Mouse (Mus musculus): ENCODE measurements around the gene Sap30bp. TPM values are rescaled to one million over a fixed set of nuclear protein-coding genes. Genes with fewer than 3 reads are reported as not detected.

Gene Sap30bp
- polyA plus RNA-seq, 1 experiment from 2014 or later, result 28.3 TPM

DNA sequence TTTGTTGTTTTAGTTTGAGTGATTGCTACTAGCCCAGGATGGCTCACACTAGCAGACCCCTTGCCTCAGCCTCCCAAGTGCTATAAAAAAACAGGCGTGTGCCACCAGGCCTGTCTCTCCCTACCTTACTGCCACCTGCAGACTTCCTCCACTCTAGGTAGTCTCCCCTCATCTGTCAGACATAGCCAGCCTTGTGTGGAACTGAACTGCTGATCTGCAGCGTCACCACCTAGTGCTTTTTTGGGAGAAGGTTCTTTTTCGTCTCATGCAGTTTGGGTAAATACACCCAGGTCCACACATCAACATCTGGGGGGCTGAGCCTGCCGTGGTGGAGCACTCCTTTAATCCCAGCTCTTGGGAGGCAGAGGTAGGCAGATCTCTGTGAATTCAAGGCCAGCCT is 64.0 kb downstream of the Sap30bp start:
- H3K4me1 ChIP-seq (ENCODE audit: control insufficient read depth, insufficient read depth, low read length), result no peaks in the 10 kb centered on the region
- H3K9ac ChIP-seq (ENCODE audit: low read depth, low read length), result no peak overlapping the region
- H3K27ac ChIP-seq (ENCODE audit: low read depth, low read length), result no peak overlapping the region
- H3K4me3 ChIP-seq (ENCODE audit: low read depth, low read length), result no peak overlapping the region
- H3K4me2 ChIP-seq, result no peak overlapping the region
- H3K36me3 ChIP-seq (ENCODE audit: control insufficient read depth, insufficient read depth, low read length), result no peaks in the 10 kb centered on the region
- peaks cover 10% of the 10 kb centered on the region; the same call in 1 of the 2 replicates for H3K27me3 ChIP-seq (ENCODE audit: control insufficient read depth, insufficient read depth, low read length)
- 64% methylated on average over 4 of the region's 4 CpGs for WGBS (ENCODE audit: insufficient replicate concordance)
- ATAC-seq (replicated peaks; ENCODE audit: insufficient number of reproducible peaks, low FRiP score, low TSS enrichment), result no peak
- H3K9me3 ChIP-seq (replicated peaks; ENCODE audit: control insufficient read depth, low read length), result no peaks in the 10 kb centered on the region

DNA sequence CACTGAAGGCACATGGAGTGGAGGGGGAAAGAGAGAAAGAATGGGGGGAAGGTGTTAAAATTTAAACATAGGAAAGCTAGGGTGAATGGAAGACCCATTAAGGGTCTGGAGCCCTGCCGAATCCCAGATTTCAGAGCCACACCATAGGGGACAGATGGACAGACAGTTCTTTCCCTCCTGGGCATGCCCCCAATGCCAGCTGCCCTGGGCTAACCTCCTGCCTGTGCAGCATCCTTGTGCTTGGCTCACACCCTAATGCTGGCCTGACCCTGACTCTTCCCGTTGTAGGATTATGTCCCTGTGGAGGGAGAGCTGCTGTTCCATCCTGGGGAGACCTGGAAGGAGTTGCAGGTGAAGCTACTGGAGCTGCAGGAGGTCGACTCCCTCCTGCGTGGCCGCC is 64.6 kb downstream of the Sap30bp start:
- Histone ChIP-seq H3K27ac (ENCODE audit: low read depth, low read length) (no peak overlapping the region), H3K9me3 (replicated peaks; ENCODE audit: control insufficient read depth, low read length) (no peaks in the 10 kb centered on the region), H3K27me3 (ENCODE audit: control insufficient read depth, insufficient read depth, low read length) (peaks cover 10% of the 10 kb centered on the region; the same call in 1 of the 2 replicates), H3K4me1 (ENCODE audit: control insufficient read depth, insufficient read depth, low read length) (no peaks in the 10 kb centered on the region), H3K9ac (ENCODE audit: low read depth, low read length) (0 out of 2 replicates have a peak overlapping the region, but pooled peaks have one; percentile 16), H3K36me3 (ENCODE audit: control insufficient read depth, insufficient read depth, low read length) (no peaks in the 10 kb centered on the region), H3K4me3 (ENCODE audit: low read depth, low read length) (no peak overlapping the region), H3K4me2 (no peak overlapping the region)
- no peak for ATAC-seq (replicated peaks; ENCODE audit: insufficient number of reproducible peaks, low FRiP score, low TSS enrichment)
- 63% methylated on average over 5 of the region's 5 CpGs for WGBS (ENCODE audit: insufficient replicate concordance)

DNA sequence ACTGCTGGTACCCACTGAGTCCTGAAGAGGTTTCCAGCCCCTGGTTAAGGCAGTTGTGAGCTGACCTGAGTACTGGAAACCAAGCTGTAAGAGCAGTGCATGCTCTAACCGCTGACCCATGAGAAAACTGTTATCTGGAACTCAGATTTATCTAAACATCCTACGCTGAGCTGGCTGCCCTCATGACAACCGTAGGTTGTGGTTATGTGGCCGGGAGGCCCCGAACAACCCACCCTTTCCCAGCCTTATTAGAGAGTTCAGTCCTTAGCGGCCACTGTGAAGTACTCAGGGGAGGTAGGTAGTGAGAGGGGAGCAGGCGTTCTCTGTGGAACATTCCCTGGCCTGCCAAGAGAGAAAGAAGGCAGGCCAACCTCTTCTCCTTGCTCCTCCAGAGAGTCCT is 65.9 kb downstream of the Sap30bp start:
- Histone ChIP-seq H3K27ac (ENCODE audit: low read depth, low read length) (no peak overlapping the region), H3K9ac (ENCODE audit: low read depth, low read length) (no peak overlapping the region), H3K4me1 (ENCODE audit: control insufficient read depth, insufficient read depth, low read length) (0 out of 2 replicates have a peak, but pooled peaks cover under 1% of the 10 kb centered on the region), H3K4me2 (no peak overlapping the region), H3K36me3 (ENCODE audit: control insufficient read depth, insufficient read depth, low read length) (no peaks in the 10 kb centered on the region), H3K9me3 (replicated peaks; ENCODE audit: control insufficient read depth, low read length) (no peaks in the 10 kb centered on the region), H3K4me3 (ENCODE audit: low read depth, low read length) (no peak overlapping the region), H3K27me3 (ENCODE audit: control insufficient read depth, insufficient read depth, low read length) (peaks cover 10% of the 10 kb centered on the region; the same call in 1 of the 2 replicates)
- 61% methylated on average over 7 of the region's 7 CpGs for whole genome bisulfite sequencing (ENCODE audit: insufficient replicate concordance)
- ATAC-seq (replicated peaks; ENCODE audit: insufficient number of reproducible peaks, low FRiP score, low TSS enrichment), result no peak; the same call in 1 of the 2 replicates

DNA sequence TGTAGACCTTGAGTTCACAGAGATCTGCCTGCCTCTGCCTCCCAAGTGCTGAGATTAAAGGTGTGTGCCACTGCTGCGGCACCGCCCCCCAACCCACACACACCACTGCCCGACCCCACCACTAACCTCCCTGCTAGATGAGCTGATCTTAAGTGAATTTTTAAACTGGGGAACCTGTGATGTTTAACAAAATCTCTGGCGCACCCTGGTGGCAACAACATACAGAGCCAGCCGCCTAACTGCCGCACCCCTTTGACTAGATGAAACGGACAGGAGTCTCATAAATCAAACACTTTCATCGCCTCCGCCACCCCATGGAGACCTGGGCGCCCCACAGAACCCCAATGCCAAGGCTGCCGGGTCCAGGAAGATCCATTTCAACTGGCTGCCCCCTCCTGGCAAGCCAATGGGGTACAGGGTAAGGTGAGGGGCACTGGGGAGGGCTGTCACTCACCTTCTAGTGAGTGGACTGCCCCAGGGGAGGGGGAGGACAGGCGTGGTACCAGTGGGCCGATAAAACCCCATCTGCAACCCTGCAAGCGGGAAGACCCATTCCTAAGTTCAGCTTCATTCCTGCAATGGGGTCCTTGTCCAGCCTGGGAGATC is 66.6 kb downstream of the Sap30bp start:
- 13% methylated on average over 14 of the region's 14 CpGs for WGBS (ENCODE audit: insufficient replicate concordance)
- H3K9ac ChIP-seq (ENCODE audit: low read depth, low read length), result no peak overlapping the region
- H3K27me3 ChIP-seq (ENCODE audit: control insufficient read depth, insufficient read depth, low read length), result peaks cover 10% of the 10 kb centered on the region; the same call in 1 of the 2 replicates
- no peak overlapping the region for H3K27ac ChIP-seq (ENCODE audit: low read depth, low read length)
- H3K4me1 ChIP-seq (ENCODE audit: control insufficient read depth, insufficient read depth, low read length), result peaks cover 5% of the 10 kb centered on the region; the same call in 1 of the 2 replicates
- H3K36me3 ChIP-seq (ENCODE audit: control insufficient read depth, insufficient read depth, low read length), result no peaks in the 10 kb centered on the region
- no peak for ATAC-seq (replicated peaks; ENCODE audit: insufficient number of reproducible peaks, low FRiP score, low TSS enrichment)
- H3K4me2 ChIP-seq, result no peak overlapping the region; the same call in 1 of the 2 replicates
- no peaks in the 10 kb centered on the region for H3K9me3 ChIP-seq (replicated peaks; ENCODE audit: control insufficient read depth, low read length)
- no peak overlapping the region for H3K4me3 ChIP-seq (ENCODE audit: low read depth, low read length)

DNA sequence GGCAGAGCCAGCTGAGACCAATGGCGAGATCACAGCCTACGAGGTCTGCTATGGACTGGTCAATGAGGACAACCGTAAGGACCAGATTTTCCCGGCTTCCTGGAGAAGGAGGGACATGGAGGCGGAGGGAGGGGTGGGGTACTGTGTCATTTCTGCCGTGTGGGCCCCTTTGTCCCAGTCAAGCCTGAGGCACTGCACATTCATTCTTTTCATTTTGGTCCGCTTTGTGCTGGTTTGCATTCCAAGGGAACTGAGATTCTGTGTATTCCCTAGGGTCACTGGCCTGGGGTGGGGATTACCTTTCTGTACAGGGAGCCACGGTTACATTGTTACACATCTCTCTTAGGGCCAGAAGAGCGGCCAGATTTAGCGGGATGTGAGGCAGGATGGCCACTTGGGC is 67.5 kb downstream of the Sap30bp start:
- no peak for ATAC-seq (replicated peaks; ENCODE audit: insufficient number of reproducible peaks, low FRiP score, low TSS enrichment)
- WGBS (ENCODE audit: insufficient replicate concordance), result 61% methylated on average over 10 of the region's 10 CpGs

DNA sequence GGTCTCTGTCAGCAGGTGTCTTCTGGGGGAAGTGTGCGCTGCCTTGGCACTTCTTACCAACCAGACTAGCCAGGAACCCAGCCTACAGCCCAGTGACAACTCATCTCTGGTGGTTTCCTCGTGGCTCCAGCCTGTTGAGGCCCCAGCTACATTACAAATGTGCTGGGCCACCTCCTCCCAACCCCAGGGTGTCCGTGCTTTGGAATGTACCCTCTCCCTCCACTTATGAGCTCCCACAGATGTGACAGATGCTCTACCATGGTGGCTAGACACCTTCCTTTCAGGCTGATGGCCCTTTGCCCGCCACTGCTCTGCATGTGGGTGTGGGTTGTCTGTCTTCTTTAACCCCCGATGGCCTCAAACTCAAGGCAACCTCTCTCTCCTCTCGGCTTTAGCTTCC is 68.6 kb downstream of the Sap30bp start:
- Histone ChIP-seq H3K36me3 (ENCODE audit: control insufficient read depth, insufficient read depth, low read length) (0 out of 2 replicates have a peak, but pooled peaks cover under 1% of the 10 kb centered on the region), H3K27me3 (ENCODE audit: control insufficient read depth, insufficient read depth, low read length) (peaks cover 10% of the 10 kb centered on the region; the same call in 1 of the 2 replicates), H3K4me2 (no peak overlapping the region), H3K4me1 (ENCODE audit: control insufficient read depth, insufficient read depth, low read length) (peaks cover 19% of the 10 kb centered on the region), H3K9me3 (replicated peaks; ENCODE audit: control insufficient read depth, low read length) (no peaks in the 10 kb centered on the region), H3K9ac (ENCODE audit: low read depth, low read length) (no peak overlapping the region), H3K4me3 (ENCODE audit: low read depth, low read length) (no peak overlapping the region), H3K27ac (ENCODE audit: low read depth, low read length) (no peak overlapping the region)
- no peak for ATAC-seq (replicated peaks; ENCODE audit: insufficient number of reproducible peaks, low FRiP score, low TSS enrichment)
- 57% methylated on average over 6 of the region's 6 CpGs for WGBS (ENCODE audit: insufficient replicate concordance)

More for the DNA sequence above, 67.5 kb downstream of the Sap30bp start:
- Histone ChIP-seq H3K9me3 (replicated peaks; ENCODE audit: control insufficient read depth, low read length) (no peaks in the 10 kb centered on the region), H3K4me2 (no peak overlapping the region), H3K4me3 (ENCODE audit: low read depth, low read length) (no peak overlapping the region), H3K9ac (ENCODE audit: low read depth, low read length) (0 out of 2 replicates have a peak overlapping the region, but pooled peaks have one; percentile 28), H3K36me3 (ENCODE audit: control insufficient read depth, insufficient read depth, low read length) (no peaks in the 10 kb centered on the region), H3K4me1 (ENCODE audit: control insufficient read depth, insufficient read depth, low read length) (peaks cover 14% of the 10 kb centered on the region), H3K27me3 (ENCODE audit: control insufficient read depth, insufficient read depth, low read length) (peaks cover 10% of the 10 kb centered on the region; the same call in 1 of the 2 replicates), H3K27ac (ENCODE audit: low read depth, low read length) (no peak overlapping the region)

DNA sequence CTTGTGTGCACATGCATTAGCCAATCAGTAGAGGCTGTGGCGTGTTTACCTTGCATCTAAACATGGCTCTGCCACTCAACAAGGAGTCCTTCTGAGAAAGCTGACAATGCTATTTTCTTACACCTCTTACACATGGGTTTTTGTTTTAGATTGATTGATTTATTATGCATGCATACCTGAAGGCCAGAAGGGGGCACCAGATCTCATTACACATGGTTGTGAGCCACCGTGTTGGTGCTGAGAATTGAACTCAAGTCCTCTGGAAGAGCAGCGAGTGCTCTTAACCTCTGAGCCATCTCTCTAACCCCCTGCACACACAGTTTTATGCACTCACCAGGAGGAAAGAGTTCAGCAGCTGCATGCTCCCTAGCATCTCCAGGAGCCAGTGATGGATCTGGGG is 69.8 kb downstream of the Sap30bp start:
- Histone ChIP-seq H3K4me3 (ENCODE audit: low read depth, low read length) (no peak overlapping the region), H3K36me3 (ENCODE audit: control insufficient read depth, insufficient read depth, low read length) (peaks cover 3% of the 10 kb centered on the region; the same call in 1 of the 2 replicates), H3K9me3 (replicated peaks; ENCODE audit: control insufficient read depth, low read length) (no peaks in the 10 kb centered on the region), H3K27ac (ENCODE audit: low read depth, low read length) (no peak overlapping the region), H3K27me3 (ENCODE audit: control insufficient read depth, insufficient read depth, low read length) (peaks cover 7% of the 10 kb centered on the region; the same call in 1 of the 2 replicates), H3K4me2 (no peak overlapping the region), H3K4me1 (ENCODE audit: control insufficient read depth, insufficient read depth, low read length) (peaks cover 19% of the 10 kb centered on the region), H3K9ac (ENCODE audit: low read depth, low read length) (no peak overlapping the region)
- WGBS (ENCODE audit: insufficient replicate concordance), result 82% methylated on average over 3 of the region's 3 CpGs
- no peak for ATAC-seq (replicated peaks; ENCODE audit: insufficient number of reproducible peaks, low FRiP score, low TSS enrichment)

DNA sequence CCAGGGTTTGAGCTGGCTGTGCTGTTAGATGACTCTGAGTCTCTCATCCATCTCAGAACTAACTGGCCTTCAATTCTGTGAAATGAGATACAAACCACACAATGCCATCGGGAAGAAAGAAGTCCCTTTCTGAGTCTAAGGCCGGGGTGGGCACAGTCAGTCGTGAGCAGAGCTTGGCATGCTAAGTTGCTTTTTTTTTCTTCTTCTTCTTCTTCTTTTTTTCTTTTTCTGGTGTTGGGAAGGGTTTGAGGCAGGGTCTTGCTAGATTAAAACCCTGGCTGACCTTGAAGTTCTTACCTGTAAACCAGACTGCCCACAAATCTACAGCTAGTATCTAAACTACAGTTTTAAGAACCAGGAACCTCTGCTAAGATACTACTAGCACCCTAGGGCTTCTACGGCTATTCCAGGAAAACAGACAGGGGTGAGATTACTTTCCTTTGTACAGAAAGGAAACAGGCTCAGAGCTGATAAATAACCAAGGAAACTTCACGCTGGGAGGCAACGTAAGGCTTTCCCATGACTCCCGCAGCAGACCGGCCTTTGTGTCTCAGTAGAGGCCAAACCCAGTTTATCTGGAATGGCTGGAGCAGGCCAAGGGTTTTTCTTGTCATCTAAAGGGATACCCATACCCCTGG is 71.2 kb downstream of the Sap30bp start:
- ATAC-seq (replicated peaks; ENCODE audit: insufficient number of reproducible peaks, low FRiP score, low TSS enrichment), result 0 out of 2 replicates have a peak, but pooled peaks have one; percentile 1
- Histone ChIP-seq H3K9me3 (replicated peaks; ENCODE audit: control insufficient read depth, low read length) (no peaks in the 10 kb centered on the region), H3K27ac (ENCODE audit: low read depth, low read length) (peak overlapping the region; percentile 82), H3K4me3 (ENCODE audit: low read depth, low read length) (peak overlapping the region; percentile 45), H3K36me3 (ENCODE audit: control insufficient read depth, insufficient read depth, low read length) (peaks cover 9% of the 10 kb centered on the region; the same call in 1 of the 2 replicates), H3K4me1 (ENCODE audit: control insufficient read depth, insufficient read depth, low read length) (peaks cover 19% of the 10 kb centered on the region), H3K27me3 (ENCODE audit: control insufficient read depth, insufficient read depth, low read length) (peaks cover 7% of the 10 kb centered on the region; the same call in 1 of the 2 replicates), H3K4me2 (peak overlapping the region; percentile 85), H3K9ac (ENCODE audit: low read depth, low read length) (peak overlapping the region; percentile 78)
- 29% methylated on average over 8 of the region's 8 CpGs for WGBS (ENCODE audit: insufficient replicate concordance)
